Mouse (Mus musculus) Patski (cell line): ENCODE measurements around the gene Gm10721. TPM values are rescaled to one million over a fixed set of nuclear protein-coding genes. Genes with fewer than 3 reads are reported as not detected.
"Not testable (repeated sequence)": the region's sequence is repeated elsewhere in the genome, so short reads cannot be mapped to it uniquely, and the experiment has no call there.

Experiments
- ATAC-seq: fragments of 100-300 bp; one replicate; pipeline ENCODE4 v1.8.0; 2021
- CTCF ChIA-PET: fragments of 350-600 bp; sonication (Branson Sonifier 250); formaldehyde crosslinking; loops from one replicate; lab custom pipeline; 2022; ENCODE audit warnings: inconsistent platforms; lab: Charles Lee
- POLR2A ChIA-PET: fragments of 350-600 bp; sonication (Branson Sonifier 250); formaldehyde crosslinking; loops from one replicate; lab custom pipeline; 2022; ENCODE audit warnings: antibody characterized with exemption, inconsistent platforms; lab: Charles Lee
- DNase-seq: peaks from one replicate; pipeline ENCODE4 v3.0.0-alpha.2; 2011; ENCODE audit warnings: low read depth, low spot score
- H3K27me3 ChIP-seq: fragments of 371-371 bp; one replicate; pipeline ENCODE4 v1.5.1; 2021
- in situ Hi-C: fragments of 300-500 bp; cut with MboI; formaldehyde crosslinking; loops from 3 replicates; pipeline ENCODE4 v1.11.1; 2018; ENCODE audit warnings: low pct_unique_long_range_greater_than_20kb, mixed read lengths
- polyA plus RNA-seq: library from polyadenylated mRNA; unstranded; gene quantifications from one replicate; pipeline ENCODE4 v1.2.3, GENCODE M21; 2021

Gm10721 gene
- polyA plus RNA-seq, 1 experiment from 2014 or later = not detected

DNA sequence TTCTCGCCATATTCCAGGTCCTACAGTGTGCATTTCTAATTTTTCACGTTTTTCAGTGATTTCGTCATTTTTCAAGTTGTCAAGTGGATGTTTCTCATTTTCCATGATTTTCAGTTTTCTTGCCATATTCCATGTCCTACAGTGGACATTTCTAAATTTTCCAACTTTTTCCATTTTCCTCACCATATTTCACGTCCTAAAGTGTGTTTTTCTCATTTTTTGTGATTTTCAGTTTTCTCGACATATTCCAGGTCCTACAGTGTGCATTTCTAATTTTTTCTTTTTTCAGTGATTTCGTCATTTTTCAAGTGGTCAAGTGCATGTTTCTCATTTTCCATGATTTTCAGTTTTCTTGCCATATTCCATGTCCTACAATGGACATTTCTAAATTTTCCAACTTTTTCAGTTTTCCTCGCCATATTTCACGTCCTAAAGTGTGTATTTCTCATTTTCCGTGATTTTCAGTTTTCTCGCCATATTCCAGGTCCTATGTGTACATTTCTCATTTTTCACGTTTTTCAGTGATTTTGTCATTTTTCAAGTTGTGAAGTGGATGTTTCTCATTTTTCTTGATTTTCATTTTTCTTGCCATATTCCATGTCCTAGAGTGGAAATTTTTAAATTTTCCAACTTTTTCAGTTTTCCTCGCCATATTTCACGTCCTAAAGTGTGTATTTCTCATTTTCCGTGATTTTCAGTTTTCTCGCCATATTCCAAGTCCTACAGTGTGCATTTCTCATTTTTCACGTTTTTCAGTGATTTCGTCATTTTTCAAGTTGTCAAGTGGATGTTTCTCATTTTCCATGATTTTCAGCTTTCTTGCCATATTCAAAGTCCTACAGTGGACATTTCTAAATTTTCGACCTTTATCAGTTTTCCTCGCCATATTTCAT lies 7.1 kb downstream of the Gm10721 start:
- ATAC-seq, DNase-seq, H3K27me3 ChIP-seq, CTCF ChIA-PET, in situ Hi-C loops, POLR2A ChIA-PET: not testable (repeated sequence)

DNA sequence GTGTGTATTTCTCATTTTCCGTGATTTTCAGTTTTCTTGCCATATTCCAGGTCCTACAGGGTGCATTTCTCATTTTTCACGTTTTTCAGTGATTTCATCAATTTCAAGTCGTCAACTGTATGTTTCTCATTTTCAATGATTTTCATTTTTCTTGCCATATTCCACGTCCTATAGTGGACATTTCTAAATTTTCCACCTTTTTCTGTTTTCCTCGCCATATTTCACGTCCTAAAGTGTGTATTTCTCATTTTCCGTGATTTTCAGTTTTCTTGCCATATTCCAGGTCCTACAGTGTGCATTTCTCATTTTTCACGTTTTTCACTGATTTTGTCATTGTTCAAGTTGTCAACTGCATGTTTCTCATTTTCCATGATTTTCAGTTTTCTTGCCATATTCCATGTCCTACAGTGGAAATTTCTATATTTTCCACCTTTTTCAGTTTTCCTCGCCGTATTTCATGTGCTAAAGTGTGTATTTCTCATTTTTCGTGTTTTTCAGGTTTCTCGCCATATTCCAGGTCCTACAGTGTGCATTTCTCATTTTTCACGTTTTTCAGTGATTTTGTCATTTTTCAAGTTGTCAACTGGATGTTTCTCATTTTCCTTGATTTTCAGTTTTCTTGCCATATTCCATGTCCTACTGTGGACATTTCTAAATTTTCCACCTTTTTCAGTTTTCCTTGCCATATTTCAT lies 9.5 kb downstream of the Gm10721 start:
- POLR2A ChIA-PET, in situ Hi-C loops, ATAC-seq, CTCF ChIA-PET, DNase-seq, H3K27me3 ChIP-seq: not testable (repeated sequence)

DNA sequence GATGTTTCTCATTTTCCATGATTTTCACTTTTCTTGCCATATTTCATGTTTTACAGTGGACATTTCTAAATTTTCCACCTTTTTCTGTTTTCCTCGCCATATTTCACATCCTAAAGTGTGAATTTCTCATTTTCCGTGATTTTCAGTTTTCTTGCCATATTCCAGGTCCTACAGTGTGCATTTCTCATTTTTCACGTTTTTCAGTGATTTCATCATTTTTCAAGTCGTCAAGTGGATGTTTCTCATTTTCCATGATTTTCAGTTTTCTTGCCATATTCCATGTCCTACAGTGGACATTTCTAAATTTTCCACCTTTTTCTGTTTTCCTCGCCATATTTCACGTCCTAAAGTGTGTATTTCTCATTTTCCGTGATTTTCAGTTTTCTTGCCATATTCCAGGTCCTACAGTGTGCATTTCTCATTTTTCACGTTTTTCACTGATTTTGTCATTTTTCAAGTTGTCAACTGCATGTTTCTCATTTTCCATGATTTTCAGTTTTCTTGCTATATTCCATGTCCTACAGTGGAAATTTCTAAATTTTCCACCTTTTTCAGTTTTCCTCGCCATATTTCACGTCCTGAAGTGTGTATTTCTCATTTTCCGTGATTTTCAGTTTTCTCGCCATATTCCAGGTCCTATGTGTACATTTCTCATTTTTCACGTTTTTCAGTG lies 10.5 kb downstream of the Gm10721 start, which contains the start of gene Gm10718:
Gene Gm10718 (plus strand): TSS at position 236 of the 673 bp plus-strand sequence.
- CTCF ChIA-PET, H3K27me3 ChIP-seq, POLR2A ChIA-PET, in situ Hi-C loops, ATAC-seq, DNase-seq: not testable (repeated sequence)

DNA sequence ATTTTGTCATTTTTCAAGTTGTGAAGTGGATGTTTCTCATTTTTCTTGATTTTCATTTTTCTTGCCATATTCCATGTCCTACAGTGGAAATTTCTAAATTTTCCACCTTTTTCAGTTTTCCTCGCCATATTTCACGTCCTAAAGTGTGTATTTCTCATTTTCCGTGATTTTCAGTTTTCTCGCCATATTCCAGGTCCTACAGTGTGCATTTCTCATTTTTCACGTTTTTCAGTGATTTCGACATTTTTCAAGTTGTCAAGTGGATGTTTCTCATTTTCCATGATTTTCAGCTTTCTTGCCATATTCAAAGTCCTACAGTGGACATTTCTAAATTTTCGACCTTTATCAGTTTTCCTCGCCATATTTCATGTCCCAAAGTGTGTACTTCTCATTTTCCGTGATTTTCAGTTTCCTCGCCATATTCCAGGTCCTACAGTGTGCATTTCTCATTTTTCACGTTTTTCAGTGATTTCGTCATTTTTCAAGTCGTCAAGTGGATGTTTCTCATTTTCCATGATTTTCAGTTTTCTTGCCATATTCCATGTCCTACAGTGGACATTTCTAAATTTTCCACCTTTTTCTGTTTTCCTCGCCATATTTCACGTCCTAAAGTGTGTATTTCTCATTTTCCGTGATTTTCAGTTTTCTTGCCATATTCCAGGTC lies 11.2 kb downstream of the Gm10721 start:
- in situ Hi-C loops, CTCF ChIA-PET, ATAC-seq, POLR2A ChIA-PET, DNase-seq, H3K27me3 ChIP-seq: not testable (repeated sequence)

DNA sequence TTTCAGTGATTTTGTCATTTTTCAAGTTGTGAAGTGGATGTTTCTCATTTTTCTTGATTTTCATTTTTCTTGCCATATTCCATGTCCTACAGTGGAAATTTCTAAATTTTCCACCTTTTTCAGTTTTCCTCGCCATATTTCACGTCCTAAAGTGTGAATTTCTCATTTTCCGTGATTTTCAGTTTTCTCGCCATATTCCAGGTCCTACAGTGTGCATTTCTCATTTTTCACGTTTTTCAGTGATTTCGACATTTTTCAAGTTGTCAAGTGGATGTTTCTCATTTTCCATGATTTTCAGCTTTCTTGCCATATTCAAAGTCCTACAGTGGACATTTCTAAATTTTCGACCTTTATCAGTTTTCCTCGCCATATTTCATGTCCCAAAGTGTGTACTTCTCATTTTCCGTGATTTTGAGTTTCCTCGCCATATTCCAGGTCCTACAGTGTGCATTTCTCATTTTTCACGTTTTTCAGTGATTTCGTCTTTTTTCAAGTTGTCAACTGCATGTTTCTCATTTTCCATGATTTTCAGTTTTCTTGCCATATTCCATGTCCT lies 12.1 kb downstream of the Gm10721 start, which contains the start of gene Gm10717:
Gene Gm10717 (plus strand): TSS at position 506 of the 556 bp plus-strand sequence.
- ATAC-seq, in situ Hi-C loops, POLR2A ChIA-PET, H3K27me3 ChIP-seq, CTCF ChIA-PET, DNase-seq: not testable (repeated sequence)

DNA sequence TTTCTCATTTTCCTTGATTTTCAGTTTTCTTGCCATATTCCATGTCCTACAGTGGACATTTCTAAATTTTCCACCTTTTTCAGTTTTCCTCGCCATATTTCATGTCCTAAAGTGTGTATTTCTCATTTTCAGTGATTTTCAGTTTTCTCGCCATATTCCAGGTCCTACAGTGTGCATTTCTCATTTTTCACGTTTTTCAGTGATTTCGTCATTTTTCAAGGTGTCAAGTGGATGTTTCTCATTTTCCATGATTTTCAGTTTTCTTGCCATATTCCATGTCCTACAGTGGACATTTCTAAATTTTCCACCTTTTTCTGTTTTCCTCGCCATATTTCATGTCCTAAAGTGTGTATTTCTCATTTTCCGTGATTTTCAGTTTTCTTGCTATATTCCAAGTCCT lies 12.7 kb downstream of the Gm10721 start:
- DNase-seq, CTCF ChIA-PET, ATAC-seq, H3K27me3 ChIP-seq, in situ Hi-C loops, POLR2A ChIA-PET: not testable (repeated sequence)

DNA sequence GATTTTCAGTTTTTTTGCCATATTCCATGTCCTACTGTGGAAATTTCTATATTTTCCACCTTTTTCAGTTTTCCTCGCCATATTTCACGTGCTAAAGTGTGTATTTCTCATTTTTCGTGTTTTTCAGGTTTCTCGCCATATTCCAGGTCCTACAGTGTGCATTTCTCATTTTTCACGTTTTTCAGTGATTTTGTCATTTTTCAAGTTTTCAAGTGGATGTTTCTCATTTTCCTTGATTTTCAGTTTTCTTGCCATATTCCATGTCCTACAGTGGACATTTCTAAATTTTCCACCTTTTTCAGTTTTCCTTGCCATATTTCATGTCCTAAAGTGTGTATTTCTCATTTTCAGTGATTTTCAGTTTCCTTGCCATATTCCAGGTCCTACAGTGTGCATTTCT lies 13.2 kb downstream of the Gm10721 start:
- H3K27me3 ChIP-seq, POLR2A ChIA-PET, in situ Hi-C loops, ATAC-seq, DNase-seq, CTCF ChIA-PET: not testable (repeated sequence)

DNA sequence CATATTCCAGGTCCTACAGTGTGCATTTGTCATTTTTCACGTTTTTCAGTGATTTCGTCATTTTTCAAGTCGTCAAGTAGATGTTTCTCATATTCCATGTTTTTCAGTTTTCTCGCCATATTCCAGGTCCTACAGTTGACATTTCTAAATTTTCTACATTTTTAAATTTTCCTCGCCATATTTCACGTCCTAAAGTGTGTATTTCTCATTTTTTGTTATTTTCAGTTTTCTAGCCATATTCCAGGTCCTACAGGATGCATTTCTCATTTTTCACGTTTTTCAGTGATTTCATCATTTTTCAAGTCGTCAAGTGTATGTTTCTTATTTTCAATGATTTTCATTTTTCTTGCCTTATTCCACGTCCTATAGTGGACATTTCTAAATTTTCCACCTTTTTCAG lies 13.8 kb downstream of the Gm10721 start:
- ATAC-seq, H3K27me3 ChIP-seq, DNase-seq, in situ Hi-C loops, CTCF ChIA-PET, POLR2A ChIA-PET: not testable (repeated sequence)

DNA sequence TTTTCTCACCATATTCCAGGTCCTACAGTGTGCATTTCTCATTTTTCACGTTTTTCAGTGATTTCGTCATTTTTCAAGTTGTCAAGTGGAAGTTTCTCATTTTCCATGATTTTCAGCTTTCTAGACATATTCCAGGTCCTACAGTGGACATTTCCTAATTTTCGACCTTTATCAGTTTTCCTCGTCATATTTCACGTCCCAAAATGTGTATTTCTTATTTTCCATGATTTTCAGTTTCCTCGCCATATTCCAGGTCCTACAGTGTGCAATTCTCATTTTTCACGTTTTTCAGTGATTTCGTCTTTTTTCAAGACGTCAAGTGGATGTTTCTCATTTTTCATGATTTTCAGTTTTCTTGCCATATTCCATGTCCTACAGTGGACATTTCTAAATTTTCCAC lies 14.3 kb downstream of the Gm10721 start:
- in situ Hi-C loops, CTCF ChIA-PET, POLR2A ChIA-PET, DNase-seq, ATAC-seq, H3K27me3 ChIP-seq: not testable (repeated sequence)

DNA sequence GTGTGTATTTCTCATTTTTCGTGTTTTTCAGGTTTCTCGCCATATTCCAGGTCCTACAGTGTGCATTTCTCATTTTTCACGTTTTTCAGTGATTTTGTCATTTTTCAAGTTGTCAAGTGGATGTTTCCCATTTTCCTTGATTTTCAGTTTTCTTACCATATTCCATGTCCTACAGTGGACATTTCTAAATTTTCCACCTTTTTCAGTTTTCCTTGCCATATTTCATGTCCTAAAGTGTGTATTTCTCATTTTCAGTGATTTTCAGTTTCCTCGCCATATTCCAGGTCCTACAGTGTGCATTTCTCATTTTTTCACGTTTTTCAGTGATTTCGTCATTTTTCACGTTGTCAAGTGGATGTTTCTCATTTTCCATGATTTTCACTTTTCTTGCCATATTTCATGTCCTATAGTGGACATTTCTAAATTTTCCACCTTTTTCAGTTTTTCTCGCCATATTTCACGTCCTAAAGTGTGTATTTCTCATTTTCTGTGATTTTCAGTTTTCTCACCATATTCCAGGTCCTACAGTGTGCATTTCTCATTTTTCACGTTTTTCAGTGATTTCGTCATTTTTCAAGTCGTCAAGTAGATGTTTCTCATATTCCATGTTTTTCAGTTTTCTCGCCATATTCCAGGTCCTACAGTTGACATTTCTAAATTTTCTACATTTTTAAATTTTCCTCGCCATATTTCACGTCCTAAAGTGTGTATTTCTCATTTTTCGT lies 16.5 kb downstream of the Gm10721 start:
- in situ Hi-C loops, CTCF ChIA-PET, POLR2A ChIA-PET, H3K27me3 ChIP-seq, DNase-seq, ATAC-seq: not testable (repeated sequence)

DNA sequence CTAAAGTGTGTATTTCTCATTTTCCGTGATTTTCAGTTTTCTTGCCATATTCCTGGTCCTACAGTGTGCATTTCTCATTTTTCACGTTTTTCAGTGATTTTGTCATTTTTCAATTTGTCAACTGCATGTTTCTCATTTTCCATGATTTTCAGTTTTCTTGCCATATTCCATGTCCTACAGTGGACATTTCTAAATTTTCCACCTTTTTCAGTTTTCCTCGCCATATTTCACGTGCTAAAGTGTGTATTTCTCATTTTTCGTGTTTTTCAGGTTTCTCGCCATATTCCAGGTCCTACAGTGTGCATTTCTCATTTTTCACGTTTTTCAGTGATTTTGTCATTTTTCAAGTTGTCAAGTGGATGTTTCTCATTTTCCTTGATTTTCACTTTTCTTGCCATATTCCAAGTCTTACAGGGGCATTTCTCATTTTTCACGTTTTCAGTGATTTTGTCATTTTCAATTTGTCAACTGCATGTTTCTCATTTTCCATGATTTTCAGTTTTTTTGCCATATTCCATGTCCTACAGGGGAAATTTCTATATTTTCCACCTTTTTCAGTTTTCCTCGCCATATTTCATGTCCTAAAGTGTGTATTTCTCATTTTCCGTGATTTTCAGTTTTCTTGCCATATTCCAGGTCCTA lies 17.9 kb downstream of the Gm10721 start:
- POLR2A ChIA-PET, H3K27me3 ChIP-seq, in situ Hi-C loops, CTCF ChIA-PET, ATAC-seq: not testable (repeated sequence)
- peak; percentile 100 for DNase-seq

DNA sequence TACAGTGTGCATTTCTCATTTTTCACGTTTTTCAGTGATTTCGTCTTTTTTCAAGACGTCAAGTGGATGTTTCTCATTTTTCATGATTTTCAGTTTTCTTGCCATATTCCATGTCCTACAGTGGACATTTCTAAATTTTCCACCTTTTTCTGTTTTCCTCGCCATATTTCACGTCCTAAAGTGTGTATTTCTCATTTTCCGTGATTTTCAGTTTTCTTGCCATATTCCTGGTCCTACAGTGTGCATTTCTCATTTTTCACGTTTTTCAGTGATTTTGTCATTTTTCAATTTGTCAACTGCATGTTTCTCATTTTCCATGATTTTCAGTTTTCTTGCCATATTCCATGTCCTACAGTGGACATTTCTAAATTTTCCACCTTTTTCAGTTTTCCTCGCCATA lies 21.4 kb downstream of the Gm10721 start, which contains the start of gene Gm17535:
Gene Gm17535 (plus strand): TSS at position 301 of the 400 bp plus-strand sequence.
- H3K27me3 ChIP-seq, POLR2A ChIA-PET, in situ Hi-C loops, CTCF ChIA-PET, DNase-seq, ATAC-seq: not testable (repeated sequence)

DNA sequence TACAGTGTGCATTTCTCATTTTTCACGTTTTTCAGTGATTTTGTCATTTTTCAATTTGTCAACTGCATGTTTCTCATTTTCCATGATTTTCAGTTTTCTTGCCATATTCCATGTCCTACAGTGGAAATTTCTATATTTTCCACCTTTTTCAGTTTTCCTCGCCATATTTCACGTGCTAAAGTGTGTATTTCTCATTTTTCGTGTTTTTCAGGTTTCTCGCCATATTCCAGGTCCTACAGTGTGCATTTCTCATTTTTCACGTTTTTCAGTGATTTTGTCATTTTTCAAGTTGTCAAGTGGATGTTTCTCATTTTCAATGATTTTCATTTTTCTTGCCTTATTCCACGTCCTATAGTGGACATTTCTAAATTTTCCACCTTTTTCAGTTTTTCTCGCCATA lies 23.6 kb downstream of the Gm10721 start, which contains the start of gene Gm10715:
Gene Gm10715 (plus strand): TSS at position 301 of the 400 bp plus-strand sequence.
- POLR2A ChIA-PET, DNase-seq, CTCF ChIA-PET, ATAC-seq, in situ Hi-C loops, H3K27me3 ChIP-seq: not testable (repeated sequence)
